Mouse (Mus musculus): ENCODE measurements around the gene Baz1b. TPM values are rescaled to one million over a fixed set of nuclear protein-coding genes. Genes with fewer than 3 reads are reported as not detected.

Gene Baz1b
- 79.3 and 103 TPM in 2 replicates for total RNA-seq (2023)

GRCm38 (mm10) chr5:135186621-135187348 is at the start of gene Baz1b:
TSS of gene Baz1b (plus strand) at chr5:135187264.

GRCm38 (mm10) chr5:135149053-135149819 is 37.8 kb upstream of the Baz1b start, which contains the start of gene Tbl2:
TSS of gene Tbl2 (plus strand) at chr5:135149657.

GRCm38 (mm10) chr5:135168063-135169062 is 18.7 kb upstream of the Baz1b start, which contains the start of gene Bcl7b:
TSS of gene Bcl7b (plus strand) at chr5:135168283.

GRCm38 (mm10) chr5:135251079-135251454 is 64.0 kb downstream of the Baz1b start, which contains the start of gene Fzd9:
TSS of gene Fzd9 (minus strand) at chr5:135251230.

Other genes with a start within 250 kb of the Baz1b start
- gene Cldn4, start 240.3 kb upstream of the Baz1b start, total RNA-seq (2023), result not detected in 2 replicates
- gene Cldn3, start 201.1 kb upstream of the Baz1b start, total RNA-seq (2023), result not detected in 2 replicates
- gene Abhd11, start 178.1 kb upstream of the Baz1b start, total RNA-seq (2023), result 16.6 and 19.8 TPM in 2 replicates
- 0.29 TPM in 1 of 2 replicates, not detected in the other for gene Stx1a, start 163.8 kb upstream of the Baz1b start, total RNA-seq (2023)
- 14.7 and 16.3 TPM in 2 replicates for gene Dnajc30, start 123.1 kb upstream of the Baz1b start, total RNA-seq (2023)
- 35.7 and 37.2 TPM in 2 replicates for gene Bud23, start 122.3 kb upstream of the Baz1b start, total RNA-seq (2023)
- gene Vps37d, start 109.0 kb upstream of the Baz1b start, total RNA-seq (2023), result not detected in 2 replicates
- 0.77 TPM in 1 of 2 replicates, not detected in the other for gene Mlxipl, start 97.4 kb upstream of the Baz1b start, total RNA-seq (2023)
- 8.1 and 9.3 TPM in 2 replicates for gene Tbl2, start 37.6 kb upstream of the Baz1b start, total RNA-seq (2023)
- 32.0 and 34.6 TPM in 2 replicates for gene Bcl7b, start 19.0 kb upstream of the Baz1b start, total RNA-seq (2023)
- gene Fzd9, start 64.0 kb downstream of the Baz1b start, total RNA-seq (2023), result 0.19 and 0.27 TPM in 2 replicates
- not detected in 2 replicates for gene Fkbp6, start 162.8 kb downstream of the Baz1b start, total RNA-seq (2023)
- gene Trim50, start 166.0 kb downstream of the Baz1b start, total RNA-seq (2023), result not detected in 2 replicates
- 3.1 and 5.7 TPM in 2 replicates for gene Nsun5, start 182.7 kb downstream of the Baz1b start, total RNA-seq (2023)
- gene Pom121, start 207.3 kb downstream of the Baz1b start, total RNA-seq (2023), result 29.4 and 37.0 TPM in 2 replicates

All from neutrophil, adult 65 days (primary cell).